Mouse (Mus musculus) CD4-positive helper T cell, adult 2 months (primary cell): ENCODE data around the gene Slc13a2.

Source experiments
- DNase-seq: peaks from one replicate; pipeline ENCODE4 v3.0.0-alpha.2; 2012; ENCODE audit warnings: low read depth, missing footprints, low spot score

Slc13a2 gene

DNA sequence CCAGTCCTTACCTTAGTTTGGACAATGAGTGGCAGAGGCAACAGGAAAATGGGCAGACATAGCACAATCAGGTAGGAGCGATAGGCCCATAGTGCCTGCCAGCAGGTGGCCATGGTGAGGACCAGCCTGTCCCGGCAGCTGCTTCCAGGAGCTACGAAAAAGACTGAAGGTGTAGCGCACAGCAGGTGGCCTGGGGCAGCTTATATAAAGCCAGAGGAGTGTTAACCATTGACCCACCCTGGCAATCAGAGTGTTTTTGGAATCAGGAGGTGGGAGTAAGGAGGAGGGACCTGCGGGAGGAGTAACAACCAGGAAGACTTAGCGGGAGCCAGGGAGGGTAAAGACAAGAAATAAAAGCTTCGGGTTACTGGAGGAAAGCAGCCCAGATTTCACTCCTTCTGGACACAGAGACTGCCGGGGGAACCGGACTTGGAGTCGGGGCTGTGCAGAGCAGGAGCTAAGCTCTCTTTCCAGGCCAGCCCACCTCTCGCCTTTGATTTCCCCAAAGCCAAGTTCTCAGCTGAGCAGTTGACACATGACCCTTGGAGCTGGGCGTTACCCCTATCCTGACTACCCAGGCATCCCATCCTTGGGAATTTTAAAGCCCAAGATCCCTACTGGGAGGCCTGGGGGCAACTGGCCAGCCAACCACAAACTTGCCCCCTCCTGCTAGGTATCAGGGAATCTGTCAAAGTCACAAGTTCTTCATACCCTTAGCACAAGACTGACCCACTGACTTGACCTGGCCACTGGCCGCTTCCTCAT, at the start of gene Slc13a2:
Gene Slc13a2, minus strand, starts transcription at position 163 of the 765 bp plus-strand sequence.
- DNase-seq, result no peak

DNA sequence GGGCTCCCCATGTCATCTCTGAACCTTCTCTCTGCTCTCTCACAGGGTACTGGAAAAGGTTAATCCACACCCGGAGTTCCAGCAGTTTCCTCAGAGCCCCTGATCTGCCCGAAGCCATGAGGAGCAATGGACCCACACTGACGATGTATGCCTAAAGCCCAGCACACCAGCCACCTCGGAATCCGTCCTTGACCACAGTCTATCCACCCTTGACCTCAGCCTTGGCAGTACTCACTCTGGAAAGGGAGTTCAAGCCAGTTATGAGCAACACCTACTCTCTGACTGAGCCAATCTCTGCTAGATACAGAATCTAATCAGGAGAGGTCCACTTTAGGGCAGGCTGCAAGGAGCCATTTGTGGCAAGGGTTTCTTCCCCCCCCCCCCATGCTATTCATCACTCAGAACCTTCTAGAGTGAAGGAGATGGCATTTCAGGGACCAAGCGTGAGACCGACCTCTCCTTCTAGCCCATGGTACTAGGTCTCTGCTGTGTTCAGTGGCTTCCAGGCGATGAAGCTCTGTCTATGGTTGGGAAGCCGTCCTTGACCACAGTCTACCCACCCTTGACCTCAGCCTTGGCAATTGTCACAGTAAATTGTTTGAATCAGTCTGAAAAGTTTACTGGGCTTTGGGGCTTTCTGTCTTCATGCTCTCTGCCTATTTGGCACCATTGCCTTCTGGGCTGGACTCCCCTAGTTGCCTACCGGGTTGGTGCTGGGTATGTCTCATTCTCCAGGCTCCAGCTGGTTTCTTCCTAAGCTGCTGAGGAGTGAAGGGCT, 49.5 kb upstream of the Slc13a2 start:
- DNase-seq, result no peak

- no peak for DNase-seq
Observed at GRCm38 (mm10) chr11:78467932-78468331, 45.9 kb upstream of the Slc13a2 start.

- DNase-seq, result no peak
Observed at GRCm38 (mm10) chr11:78467515-78467914, 45.5 kb upstream of the Slc13a2 start.

DNA sequence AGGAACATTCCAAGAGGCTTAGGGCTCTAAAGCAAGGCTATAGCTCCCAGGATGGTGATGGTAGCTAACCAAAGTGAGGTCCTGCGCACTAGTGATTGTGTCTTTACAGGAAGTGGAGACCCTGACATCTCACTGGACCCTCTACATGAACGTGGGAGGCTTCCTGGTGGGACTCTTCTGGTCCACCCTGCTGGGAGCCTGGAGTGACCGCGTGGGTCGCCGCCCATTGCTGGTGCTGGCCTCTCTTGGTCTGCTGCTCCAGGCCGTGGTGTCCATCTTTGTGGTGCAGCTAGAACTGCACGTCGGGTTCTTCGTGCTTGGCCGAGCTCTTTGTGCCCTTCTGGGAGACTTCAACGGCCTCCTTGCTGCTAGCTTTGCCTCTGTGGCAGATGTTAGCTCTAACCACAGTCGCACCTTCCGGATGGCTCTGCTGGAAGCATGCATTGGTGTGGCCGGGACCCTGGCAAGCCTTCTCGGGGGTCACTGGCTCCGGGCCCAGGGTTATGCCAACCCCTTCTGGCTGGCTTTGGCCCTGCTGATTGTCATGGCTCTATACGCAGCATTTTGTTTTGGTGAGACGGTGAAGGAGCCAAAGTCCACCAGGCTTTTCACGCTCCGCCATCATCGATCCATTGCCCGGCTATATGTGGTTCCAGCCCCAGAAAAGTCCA, 44.4 kb upstream of the Slc13a2 start:
- DNase-seq, result no peak

DNA sequence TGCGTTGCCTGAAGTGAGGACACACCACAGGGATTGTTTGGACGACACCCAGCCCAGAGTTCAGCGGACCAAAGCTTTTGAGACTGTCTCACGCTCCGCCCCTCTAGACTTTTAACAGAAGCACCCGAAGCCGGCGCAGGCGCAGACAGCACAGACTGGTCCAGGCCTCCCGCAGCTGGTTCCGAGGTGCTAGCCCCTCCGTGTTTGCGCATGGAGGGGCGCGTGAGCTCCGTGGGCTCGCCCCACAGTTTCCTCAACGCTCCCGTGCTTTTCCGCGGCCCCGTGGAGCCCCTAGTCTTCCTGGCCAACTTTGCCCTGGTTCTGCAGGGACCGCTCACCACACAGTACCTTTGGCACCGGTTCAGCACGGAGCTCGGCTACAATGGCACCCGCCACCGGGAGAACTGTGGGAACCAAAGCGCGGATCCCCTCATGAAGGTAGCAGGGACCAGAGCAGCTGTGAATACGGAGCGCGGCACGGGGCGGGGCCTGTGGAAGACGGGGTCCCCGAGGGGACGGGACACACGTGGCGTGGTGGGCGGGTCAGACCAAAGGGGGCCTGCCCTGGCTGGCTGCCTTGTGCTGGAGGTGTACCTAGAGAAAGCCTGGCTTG, 43.7 kb upstream of the Slc13a2 start, which contains the start of gene Slc46a1:
Gene Slc46a1, plus strand, starts transcription at position 130 of the 613 bp plus-strand sequence.
- DNase-seq, result peak; percentile 62

GRCm38 (mm10) chr11:78465116-78465515, 43.1 kb upstream of the Slc13a2 start:
- no peak for DNase-seq

DNA sequence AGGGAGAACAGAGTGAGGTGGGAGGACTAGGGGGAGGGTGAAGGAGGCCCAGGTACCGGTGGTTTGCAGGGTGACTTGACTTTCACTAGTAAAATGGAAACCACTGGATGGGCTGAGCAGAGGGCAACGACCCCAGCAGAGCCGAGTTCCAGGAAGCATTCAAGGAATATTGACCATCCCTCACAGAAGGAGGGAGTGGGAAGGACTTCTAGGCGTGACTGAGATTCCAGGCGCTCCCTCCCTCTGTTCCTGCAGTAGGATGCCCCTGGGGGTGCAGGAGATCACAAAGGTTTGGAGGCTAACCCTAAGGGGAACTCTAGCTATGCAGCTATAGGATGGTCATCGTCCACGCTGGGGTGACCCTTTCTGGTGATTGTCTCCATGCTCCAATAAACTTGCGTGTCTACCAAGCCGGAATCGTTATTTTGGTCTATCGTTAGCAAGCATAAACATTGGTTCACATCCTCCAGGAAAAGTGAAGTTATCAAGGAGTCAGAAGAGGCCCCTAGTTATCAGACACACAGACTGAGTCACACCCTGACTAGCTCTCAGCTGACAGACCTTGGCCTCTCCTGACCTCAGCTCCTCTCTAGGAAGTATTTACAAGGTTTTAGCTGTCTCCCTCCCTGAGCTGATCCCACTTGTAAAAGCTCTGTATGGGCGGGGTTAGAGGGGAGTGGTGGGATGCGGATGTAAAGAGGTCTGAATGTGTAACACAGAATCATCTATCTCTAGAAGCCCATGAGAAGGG, 41.4 kb upstream of the Slc13a2 start:
- no peak for DNase-seq

DNA sequence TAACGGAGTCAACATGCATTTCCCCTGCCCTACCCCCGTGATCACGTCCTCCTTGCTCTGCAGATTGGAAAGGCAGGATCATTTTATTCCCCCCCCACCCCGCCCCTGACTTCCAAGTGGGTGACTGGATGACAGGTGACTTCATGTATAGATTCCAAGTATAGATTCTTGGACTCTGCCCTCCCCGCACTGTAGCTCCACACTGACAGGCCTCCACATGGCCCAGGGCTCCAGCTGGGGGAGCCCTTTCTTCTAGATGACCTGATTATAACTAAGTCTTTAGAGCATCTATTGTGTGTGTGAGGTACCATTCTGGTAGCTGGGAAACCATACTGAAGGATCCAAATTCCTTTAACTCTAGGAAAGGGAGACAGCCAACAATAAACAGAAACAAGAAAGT, 40.7 kb upstream of the Slc13a2 start:
- DNase-seq, result no peak

GRCm38 (mm10) chr11:78461894-78462293, 39.9 kb upstream of the Slc13a2 start:
- no peak for DNase-seq

GRCm38 (mm10) chr11:78458740-78459139, 36.7 kb upstream of the Slc13a2 start:
- DNase-seq, result no peak

DNA sequence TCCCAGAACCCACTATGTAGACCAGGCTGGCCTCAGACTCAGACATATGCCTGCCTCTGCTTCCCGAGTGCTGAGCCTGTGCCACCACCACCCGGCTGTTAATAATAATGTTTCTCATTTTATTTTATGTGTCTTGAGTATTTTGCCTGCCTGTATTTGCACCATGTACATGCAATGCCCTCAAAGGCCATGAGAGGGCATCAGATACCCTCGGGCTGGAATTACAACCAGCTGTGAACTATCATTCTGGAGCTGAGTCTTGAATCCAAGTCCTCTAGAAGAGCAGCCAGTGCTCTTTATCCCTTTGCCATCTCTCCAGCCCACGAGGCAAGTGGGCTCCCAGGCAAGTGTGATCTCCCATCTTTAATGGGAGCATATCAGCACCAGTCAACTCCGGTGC, 33.3 kb upstream of the Slc13a2 start:
- DNase-seq, result peak; percentile 48

- no peak for DNase-seq
Observed at GRCm38 (mm10) chr11:78454276-78454675, 32.3 kb upstream of the Slc13a2 start.

GRCm38 (mm10) chr11:78453675-78454074, 31.7 kb upstream of the Slc13a2 start:
- peak; percentile 76 for DNase-seq

DNA sequence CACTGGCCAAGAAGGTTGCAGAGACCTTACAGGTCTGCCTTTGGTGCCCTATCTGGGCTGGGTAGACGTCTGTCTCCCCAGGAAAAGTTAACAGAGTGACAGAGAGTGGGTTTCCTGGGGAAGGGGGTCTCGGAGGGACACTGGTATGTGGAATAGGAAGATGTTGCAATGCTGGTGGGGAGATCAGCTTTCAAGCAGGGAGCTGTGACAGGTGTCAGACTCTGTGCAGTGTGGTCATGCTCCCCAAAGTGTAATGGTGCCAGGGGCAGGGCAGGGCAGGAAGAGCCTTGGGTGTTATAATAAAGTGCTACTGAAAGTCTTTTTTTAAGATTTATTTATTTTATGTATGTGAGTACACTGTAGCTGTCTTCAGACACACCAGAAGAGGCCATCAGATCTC, 28.3 kb upstream of the Slc13a2 start:
- no peak for DNase-seq

DNA sequence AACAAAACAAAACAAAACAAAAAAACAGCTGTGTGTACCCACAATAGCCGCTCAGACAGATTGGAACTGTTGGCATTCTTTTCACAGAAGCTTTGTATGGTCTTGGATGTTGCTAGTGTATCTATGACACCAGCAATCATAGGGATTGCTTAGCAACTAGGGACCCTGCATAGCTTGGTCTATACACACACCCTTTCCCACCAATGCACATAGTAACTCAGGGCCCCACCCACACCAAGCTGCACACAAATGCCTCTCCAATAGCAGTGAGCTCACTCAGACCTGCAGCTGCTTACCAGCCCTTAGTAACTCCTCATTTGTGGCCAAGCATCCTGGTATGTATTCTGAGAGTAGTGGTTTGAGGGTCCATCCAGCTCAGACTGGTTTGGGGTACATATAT, 26.2 kb upstream of the Slc13a2 start:
- no peak for DNase-seq

DNA sequence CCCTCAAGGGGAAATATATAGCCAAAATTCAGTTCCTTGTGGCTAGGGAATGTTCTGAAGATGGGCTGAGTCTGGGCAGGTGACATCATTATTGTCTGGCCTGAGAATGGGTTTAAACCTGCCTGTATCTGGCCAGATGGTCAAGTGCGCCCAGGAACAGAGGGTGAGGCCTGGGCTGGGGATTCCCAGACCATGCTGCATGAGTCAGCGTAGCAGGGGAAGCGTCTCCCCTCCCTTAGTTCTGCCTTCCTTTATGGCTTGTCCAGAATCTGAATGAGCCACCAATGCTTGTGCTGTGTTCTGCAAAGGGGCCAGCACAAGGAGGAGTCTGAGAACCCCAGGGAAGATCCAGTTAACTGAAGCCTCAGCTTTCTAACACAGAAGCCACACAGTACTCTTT, 25.2 kb upstream of the Slc13a2 start:
- DNase-seq, result no peak

GRCm38 (mm10) chr11:78443115-78443514, 21.1 kb upstream of the Slc13a2 start:
- DNase-seq, result no peak

- no peak for DNase-seq
Observed at GRCm38 (mm10) chr11:78438399-78438930, 16.4 kb upstream of the Slc13a2 start.

- no peak for DNase-seq
Observed at GRCm38 (mm10) chr11:78437182-78437581, 15.2 kb upstream of the Slc13a2 start.
